Mouse (Mus musculus): Measurements from ENCODE around the gene Tuba1a.
A peak's percentile ranks its signal among the peaks of the same experiment; 100 is the strongest.
"Not testable (repeated sequence)": the region's sequence is repeated elsewhere in the genome, so short reads cannot be mapped to it uniquely, and the experiment has no call there.

Tuba1a gene

GRCm38 (mm10) chr15:98954425-98955253 lies 1.1 kb upstream of the Tuba1a start:
- no peak for DNase-seq (ENCODE audit: low spot score)

GRCm38 (mm10) chr15:98952751-98953400 lies 627 bp downstream of the Tuba1a start:
- DNase-seq (ENCODE audit: low spot score): no peak

- no peak for DNase-seq (ENCODE audit: low spot score)
Observed at GRCm38 (mm10) chr15:98952063-98952455, 1.4 kb downstream of the Tuba1a start.

DNA sequence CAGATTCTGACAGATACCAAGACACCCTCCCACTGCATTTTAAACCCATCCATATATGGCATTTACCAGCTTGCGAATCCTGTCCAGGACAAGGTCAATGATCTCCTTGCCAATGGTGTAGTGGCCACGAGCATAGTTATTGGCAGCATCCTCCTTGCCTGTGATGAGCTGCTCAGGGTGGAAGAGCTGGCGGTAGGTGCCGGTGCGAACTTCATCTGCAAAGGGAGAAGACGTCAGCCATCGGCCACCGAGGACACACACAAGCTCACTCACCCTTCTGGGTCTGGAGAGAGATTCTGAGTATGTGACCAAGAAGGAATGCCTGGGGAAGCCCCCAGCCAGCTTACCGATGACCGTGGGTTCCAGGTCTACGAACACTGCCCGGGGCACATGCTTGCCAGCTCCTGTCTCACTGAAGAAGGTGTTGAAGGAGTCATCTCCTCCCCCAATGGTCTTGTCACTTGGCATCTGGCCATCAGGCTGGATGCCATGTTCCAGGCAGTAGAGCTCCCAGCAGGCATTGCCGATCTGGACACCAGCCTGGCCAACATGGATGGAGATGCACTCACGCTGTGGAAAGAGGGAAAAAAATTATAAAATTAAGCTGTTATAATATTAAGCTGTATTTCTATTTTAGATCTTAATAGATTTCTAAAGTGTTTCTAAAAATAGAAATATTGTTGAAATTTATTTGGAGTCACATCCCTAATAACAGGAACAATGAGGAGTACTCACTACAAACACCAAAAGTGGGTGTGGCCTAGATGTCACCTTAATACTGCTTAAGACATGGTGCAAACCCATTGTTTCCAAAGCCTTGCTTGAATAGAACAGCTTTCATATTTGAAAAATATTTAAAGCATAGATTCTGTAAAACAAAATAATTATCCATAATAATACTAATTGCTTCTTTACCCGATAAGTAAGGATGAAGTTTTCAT lies 2.1 kb downstream of the Tuba1a start:
- not testable (repeated sequence) for DNase-seq (ENCODE audit: low spot score)

DNA sequence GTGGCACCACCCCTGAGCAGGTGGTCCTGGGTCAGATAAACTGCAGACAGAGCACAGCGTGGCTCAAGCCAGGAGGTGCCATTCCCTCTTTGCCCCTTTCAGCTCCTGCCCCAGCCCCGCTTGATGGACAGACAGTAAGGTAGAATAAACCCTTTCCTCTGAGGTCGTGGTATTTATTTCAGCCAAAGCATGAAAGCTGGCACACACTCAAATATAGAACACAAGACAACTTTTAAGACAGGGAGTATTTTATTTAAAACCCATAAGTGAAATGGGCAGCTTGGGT lies 4.0 kb downstream of the Tuba1a start:
- DNase-seq (ENCODE audit: low spot score): no peak

DNA sequence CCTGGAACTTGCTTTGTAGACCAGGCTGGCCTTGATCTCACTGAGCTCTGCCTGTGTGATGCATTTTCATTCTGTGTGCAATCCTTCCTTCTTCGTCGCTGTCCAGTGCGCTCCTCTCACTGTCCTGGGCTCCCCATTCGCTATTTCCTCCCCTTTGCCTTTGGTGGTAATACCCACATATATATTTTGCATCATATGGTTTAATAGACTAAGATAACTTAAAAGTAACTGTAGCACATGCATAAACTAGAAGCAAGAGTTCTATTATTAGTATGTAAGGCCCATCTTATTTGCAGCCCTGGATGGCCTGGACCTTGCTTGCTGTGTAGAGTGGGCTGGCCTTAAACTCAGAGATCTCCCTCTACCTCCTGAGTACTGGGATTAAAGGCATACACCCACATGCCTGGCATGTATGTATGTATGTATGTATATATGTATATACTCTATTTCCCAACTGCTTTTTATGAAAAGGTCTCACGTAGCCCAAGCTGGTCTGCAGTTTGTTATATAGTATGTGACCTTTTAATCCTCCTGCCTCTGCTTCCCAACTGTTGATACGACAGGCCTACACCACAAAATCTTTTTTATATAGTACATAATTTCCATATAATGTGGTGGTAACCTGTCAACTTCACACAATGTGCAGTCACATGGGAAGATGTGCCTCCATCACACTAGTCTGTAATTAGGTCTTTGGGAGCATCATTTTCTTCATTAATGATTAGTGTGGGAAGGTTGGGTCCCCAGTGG lies 4.5 kb downstream of the Tuba1a start:
- DNase-seq (ENCODE audit: low spot score): no peak

GRCm38 (mm10) chr15:98948382-98948781 lies 5.1 kb downstream of the Tuba1a start:
- no peak for DNase-seq (ENCODE audit: low spot score)

- DNase-seq (ENCODE audit: low spot score): no peak
Observed at GRCm38 (mm10) chr15:98947884-98948283, 5.6 kb downstream of the Tuba1a start.

DNA sequence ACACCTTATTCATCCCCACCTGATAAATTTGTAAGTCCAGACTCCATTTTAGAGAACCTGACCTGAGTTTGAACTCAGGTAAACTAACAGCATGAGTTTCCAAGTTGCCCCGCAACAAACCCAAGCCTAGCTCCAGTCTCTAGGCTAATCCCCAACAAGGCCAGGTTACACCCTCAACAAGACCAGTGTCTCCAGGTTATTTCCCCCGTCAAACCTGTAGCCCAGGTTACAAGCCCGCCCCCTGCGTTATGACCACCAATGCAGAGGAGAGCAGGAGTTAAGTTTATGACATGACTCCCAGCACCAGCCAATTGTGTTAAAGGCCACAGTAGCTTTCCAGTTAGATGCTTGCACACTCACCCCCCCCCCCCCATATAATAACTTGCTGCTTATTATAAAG lies 10.4 kb downstream of the Tuba1a start:
- DNase-seq (ENCODE audit: low spot score): no peak

DNA sequence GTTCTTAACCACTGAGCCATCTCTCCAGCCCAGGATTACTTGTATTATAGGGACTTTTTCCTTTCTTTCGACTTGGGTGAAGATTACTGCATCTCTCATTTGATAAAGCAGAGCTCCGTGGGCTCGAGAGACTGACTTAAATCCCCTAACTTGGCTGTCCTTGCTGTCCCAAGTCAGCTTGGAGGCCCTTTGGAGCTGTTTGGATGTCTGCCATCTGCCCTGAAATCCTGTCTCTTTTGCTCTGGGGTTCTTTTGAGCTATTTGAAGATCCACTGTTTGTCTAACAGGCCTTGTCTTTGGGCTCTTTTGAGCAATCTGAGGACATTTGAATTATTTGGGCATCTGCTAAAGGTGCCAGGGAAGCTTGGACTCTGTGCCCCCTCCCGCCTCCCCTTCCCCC lies 11.4 kb downstream of the Tuba1a start:
- no peak for DNase-seq (ENCODE audit: low spot score)

GRCm38 (mm10) chr15:98941539-98941938 lies 12.0 kb downstream of the Tuba1a start:
- no peak for DNase-seq (ENCODE audit: low spot score)

DNA sequence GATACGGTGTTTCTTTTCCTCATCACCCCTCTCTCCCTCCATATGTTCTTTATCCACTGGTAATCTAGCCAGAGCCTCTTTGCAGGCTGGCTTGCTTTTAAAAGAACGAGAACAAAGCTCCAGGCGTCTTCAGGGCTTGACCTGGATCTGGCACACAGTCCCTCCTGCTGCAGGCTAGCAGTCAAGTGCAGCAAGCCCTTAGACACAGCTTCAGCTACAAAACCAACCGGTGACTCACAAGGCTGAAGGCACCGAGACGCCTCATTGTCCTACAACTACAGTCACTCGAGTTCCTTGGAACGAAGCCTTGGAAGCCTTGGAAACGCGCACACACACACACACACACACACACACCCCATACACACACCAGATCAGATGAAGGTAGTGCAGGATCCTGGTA lies 12.7 kb downstream of the Tuba1a start:
- no peak for DNase-seq (ENCODE audit: low spot score)

- DNase-seq (ENCODE audit: low spot score): peak; percentile 91
Observed at GRCm38 (mm10) chr15:98934217-98934839, 19.2 kb downstream of the Tuba1a start, which contains the start of gene Tuba1b. Tuba1b (minus strand) TSS chr15:98934565.

DNA sequence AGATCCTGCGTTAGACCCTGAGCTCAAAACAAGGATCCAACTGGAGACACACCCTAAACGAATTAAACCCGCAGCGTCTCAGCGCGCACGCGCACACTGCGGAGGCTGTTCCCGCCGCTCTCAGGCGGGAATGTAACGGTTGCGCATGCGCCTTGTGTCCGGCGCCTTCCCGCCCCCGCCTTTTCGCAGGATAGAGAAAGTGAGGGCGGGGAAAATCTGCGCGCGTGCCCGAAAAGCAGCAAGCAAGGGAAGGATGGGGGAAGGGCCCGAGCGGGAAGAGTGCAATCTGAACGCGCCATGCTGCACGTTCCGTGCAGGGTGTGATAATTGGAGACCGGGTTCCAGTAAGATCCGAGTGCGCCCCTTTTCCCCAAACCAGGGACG lies 19.7 kb downstream of the Tuba1a start:
- peak; percentile 91 for DNase-seq (ENCODE audit: low spot score)

DNA sequence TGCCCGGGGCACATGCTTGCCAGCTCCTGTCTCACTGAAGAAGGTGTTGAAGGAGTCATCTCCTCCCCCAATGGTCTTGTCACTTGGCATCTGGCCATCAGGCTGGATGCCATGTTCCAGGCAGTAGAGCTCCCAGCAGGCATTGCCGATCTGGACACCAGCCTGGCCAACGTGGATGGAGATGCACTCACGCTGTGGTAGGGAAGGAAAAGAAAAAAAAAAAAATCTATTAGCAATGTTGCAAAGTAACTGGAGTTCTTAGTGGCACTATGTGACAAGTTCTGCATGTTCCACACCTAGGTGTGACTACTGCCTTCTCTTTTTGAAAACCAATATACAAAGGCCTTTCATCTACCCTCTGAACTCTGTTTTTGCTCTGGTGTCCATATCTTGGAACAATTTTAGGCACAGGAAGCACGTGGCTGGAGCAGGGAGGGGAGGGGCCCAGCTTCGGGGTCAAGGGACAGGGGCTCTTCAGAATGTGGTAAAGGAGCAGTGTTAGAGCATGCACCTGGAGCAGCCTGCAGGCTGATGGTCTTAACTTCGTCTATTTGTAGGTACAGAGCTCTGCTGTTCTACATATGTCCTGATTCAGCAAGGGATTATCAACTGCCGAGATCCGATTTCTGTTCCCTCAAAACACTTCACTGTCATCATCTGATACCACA lies 20.4 kb downstream of the Tuba1a start:
- not testable (repeated sequence) for DNase-seq (ENCODE audit: low spot score)

- no peak for DNase-seq (ENCODE audit: low spot score)
Observed at GRCm38 (mm10) chr15:98930998-98931397, 22.5 kb downstream of the Tuba1a start.

GRCm38 (mm10) chr15:98930017-98930734 lies 23.3 kb downstream of the Tuba1a start:
- no peak for DNase-seq (ENCODE audit: low spot score)

DNA sequence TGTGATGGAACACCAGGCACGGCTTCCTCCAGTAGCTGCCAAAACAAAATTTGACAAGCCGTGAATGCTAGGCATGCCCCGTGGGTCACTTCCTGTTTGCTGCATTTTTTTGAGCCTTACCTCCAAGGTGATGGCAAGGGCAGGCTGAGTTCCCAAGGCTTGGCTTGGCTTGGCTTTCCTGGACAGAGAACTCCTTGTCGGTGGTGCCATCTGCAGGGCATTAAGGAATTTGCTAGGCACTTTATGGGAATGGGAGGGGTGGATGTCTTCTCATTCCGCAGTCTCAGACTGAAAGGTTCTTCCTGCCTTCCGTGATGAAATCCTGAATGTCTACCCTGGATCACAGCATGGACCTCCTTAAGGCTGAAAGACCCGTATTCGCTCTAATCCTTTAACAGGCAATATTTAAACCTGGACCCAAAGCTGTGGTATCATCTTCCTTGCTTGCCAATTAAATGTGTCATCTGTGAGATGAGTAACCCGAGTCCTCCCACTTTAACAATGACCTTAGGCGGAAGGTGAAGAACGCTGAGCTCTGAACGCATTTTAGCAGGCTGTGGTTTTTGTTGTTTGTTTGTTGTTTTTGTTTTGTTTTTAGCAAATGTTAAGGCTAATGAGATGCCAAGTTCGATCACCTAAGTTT lies 24.8 kb downstream of the Tuba1a start:
- DNase-seq (ENCODE audit: low spot score): peak; percentile 51

DNA sequence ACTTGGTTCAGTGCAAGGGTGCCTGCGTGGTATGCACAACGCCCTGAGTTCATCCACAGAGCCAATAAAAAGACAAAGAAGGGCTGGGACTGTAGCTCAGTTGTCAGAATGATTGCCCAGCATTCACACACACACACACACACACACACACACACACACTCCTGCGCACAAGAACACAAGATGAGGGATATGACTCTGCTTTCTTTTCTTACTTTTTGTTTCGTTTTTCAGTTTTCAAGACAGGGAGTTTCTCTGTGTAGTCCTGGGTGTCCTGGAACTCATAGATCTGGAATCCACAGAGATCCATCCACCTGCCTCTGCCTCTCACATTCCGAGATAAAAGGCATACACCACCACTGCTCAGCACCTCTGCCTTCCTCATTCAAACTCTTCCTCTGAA lies 25.9 kb downstream of the Tuba1a start:
- DNase-seq (ENCODE audit: low spot score): no peak

- DNase-seq (ENCODE audit: low spot score): no peak
Observed at GRCm38 (mm10) chr15:98924682-98925081, 28.8 kb downstream of the Tuba1a start.

All from left cerebral cortex, adult 11 months (tissue).